Mouse (Mus musculus) ES-Bruce4 (cell line): ENCODE measurements around the gene Lrrk1. TPM values are rescaled to one million over a fixed set of nuclear protein-coding genes. Genes with fewer than 3 reads are reported as not detected.

Experiments used
- H3K27ac ChIP-seq: 2 replicates; pipeline ENCODE4 v1.5.1; 2012; ENCODE audit warnings: low read length, inconsistent platforms; ENCODE audit not compliant: insufficient read depth
- H3K27me3 ChIP-seq: 2 replicates; pipeline ENCODE4 v1.6.1; 2012; ENCODE audit warnings: mild to moderate bottlenecking, low read length, inconsistent platforms; ENCODE audit not compliant: control insufficient read depth, poor library complexity, insufficient read depth, severe bottlenecking
- H3K36me3 ChIP-seq: 2 replicates; pipeline ENCODE4 v1.6.1; 2012; ENCODE audit warnings: inconsistent platforms, mild to moderate bottlenecking, low read length, moderate library complexity; ENCODE audit not compliant: control insufficient read depth, poor library complexity, insufficient read depth, severe bottlenecking
- H3K4me1 ChIP-seq: one replicate; pipeline ENCODE4 v1.8.1; 2011; ENCODE audit warnings: low read length; ENCODE audit not compliant: control insufficient read depth, insufficient read depth
- H3K4me3 ChIP-seq: 2 replicates; pipeline ENCODE4 v1.5.1; 2011; ENCODE audit warnings: low read depth, mild to moderate bottlenecking, low read length
- H3K9ac ChIP-seq: 2 replicates; pipeline ENCODE4 v1.6.1; 2012; ENCODE audit warnings: low read depth, mild to moderate bottlenecking, inconsistent platforms; ENCODE audit not compliant: poor library complexity, severe bottlenecking
- H3K9me3 ChIP-seq: replicated peaks from 2 replicates; pipeline ENCODE4 v1.6.1; 2012; ENCODE audit warnings: mild to moderate bottlenecking, low read length, inconsistent platforms; ENCODE audit not compliant: control insufficient read depth, poor library complexity, insufficient read depth, severe bottlenecking
- CTCF ChIP-seq: IDR thresholded peaks from one replicate; pipeline ENCODE4 v1.8.1; 2011; ENCODE audit warnings: low read depth, low read length
- EP300 ChIP-seq: IDR thresholded peaks from 2 replicates; pipeline ENCODE4 v1.6.1; 2011; ENCODE audit warnings: low read depth, low read length; ENCODE audit not compliant: insufficient read depth
- POLR2A ChIP-seq: IDR thresholded peaks from one replicate; pipeline ENCODE4 v1.8.1; 2011; ENCODE audit warnings: low read length; ENCODE audit not compliant: insufficient read depth
- polyA plus RNA-seq: library from polyadenylated mRNA; stranded (reverse); fragments of >200 nt; gene quantifications from 2 replicates; pipeline ENCODE4 v1.2.4, GENCODE M21; 2011; ENCODE audit warnings: low read depth; ENCODE audit not compliant: missing spikeins, insufficient read depth, insufficient read length

Lrrk1 gene
- 6.4 and 9.2 TPM in 2 replicates for polyA plus RNA-seq

- Histone ChIP-seq H3K9ac (peak within 1 kb of the TSS; percentile 91), H3K27me3 (peaks cover 5% of the 10 kb centered on the region)
These were observed at the start of gene Lrrk1 for GRCm38 (mm10) chr7:66387813-66388521. Gene Lrrk1 (minus strand): TSS chr7:66388350.

GRCm38 (mm10) chr7:66434453-66434935, 46.3 kb upstream of the Lrrk1 start:
- Histone ChIP-seq H3K9me3 (no peaks in the 10 kb centered on the region), H3K27ac (no peak overlapping the region), H3K36me3 (no peaks in the 10 kb centered on the region), H3K4me1 (no peaks in the 10 kb centered on the region), H3K27me3 (no peaks in the 10 kb centered on the region), H3K9ac (no peak overlapping the region), H3K4me3 (no peak overlapping the region)
- TF ChIP-seq CTCF (peak; percentile 72), EP300 (no peak)

More at GRCm38 (mm10) chr7:66387813-66388521, at the start of gene Lrrk1:
- TF ChIP-seq EP300 (no peak), POLR2A (no peak), CTCF (no peak)
- Histone ChIP-seq H3K9me3 (no peaks in the 10 kb centered on the region), H3K36me3 (no peaks in the 10 kb centered on the region), H3K4me3 (peak within 1 kb of the TSS; percentile 57), H3K27ac (no peak within 1 kb of the TSS), H3K4me1 (no peaks in the 10 kb centered on the region)

- Histone ChIP-seq H3K9me3 (no peaks in the 10 kb centered on the region), H3K36me3 (no peaks in the 10 kb centered on the region), H3K9ac (peak within 1 kb of the TSS; percentile 35), H3K4me1 (no peaks in the 10 kb centered on the region), H3K27ac (no peak within 1 kb of the TSS), H3K4me3 (peak within 1 kb of the TSS; percentile 64), H3K27me3 (peaks cover 7% of the 10 kb centered on the region; the same call in 1 of the 2 replicates)
- TF ChIP-seq CTCF: no peak
These were observed 39.4 kb upstream of the Lrrk1 start, which contains the start of gene Aldh1a3 for GRCm38 (mm10) chr7:66427437-66428161. Gene Aldh1a3 (minus strand): TSS chr7:66427517.

- Histone ChIP-seq H3K4me1 (no peaks in the 10 kb centered on the region), H3K27ac (no peak overlapping the region), H3K9ac (no peak overlapping the region), H3K4me3 (peak overlapping the region; percentile 64), H3K36me3 (no peaks in the 10 kb centered on the region), H3K9me3 (no peaks in the 10 kb centered on the region), H3K27me3 (peaks cover 7% of the 10 kb centered on the region; the same call in 1 of the 2 replicates)
- no peak for TF ChIP-seq POLR2A
- no peak for TF ChIP-seq CTCF
- TF ChIP-seq EP300: no peak
These were observed 38.9 kb upstream of the Lrrk1 start for GRCm38 (mm10) chr7:66427053-66427436.

- no peak overlapping the region for H3K4me3 ChIP-seq
- H3K27me3 ChIP-seq: 0 out of 2 replicates have a peak, but pooled peaks cover 4% of the 10 kb centered on the region
- TF ChIP-seq CTCF (no peak), EP300 (no peak), POLR2A (no peak)
- H3K36me3 ChIP-seq: no peaks in the 10 kb centered on the region
- no peaks in the 10 kb centered on the region for H3K9me3 ChIP-seq
- H3K4me1 ChIP-seq: no peaks in the 10 kb centered on the region
- H3K9ac ChIP-seq: no peak overlapping the region
- no peak overlapping the region for H3K27ac ChIP-seq
These were observed 33.8 kb upstream of the Lrrk1 start for GRCm38 (mm10) chr7:66421903-66422302.

GRCm38 (mm10) chr7:66418981-66419380, 30.8 kb upstream of the Lrrk1 start:
- H3K27ac ChIP-seq: no peak overlapping the region
- H3K4me1 ChIP-seq: no peaks in the 10 kb centered on the region
- no peaks in the 10 kb centered on the region for H3K27me3 ChIP-seq
- H3K9me3 ChIP-seq: no peaks in the 10 kb centered on the region
- H3K4me3 ChIP-seq: no peak overlapping the region
- TF ChIP-seq POLR2A (no peak), EP300 (no peak), CTCF (no peak)
- no peaks in the 10 kb centered on the region for H3K36me3 ChIP-seq
- no peak overlapping the region for H3K9ac ChIP-seq
